Mouse (Mus musculus): Measurements from ENCODE around the gene Mfsd14b.

Gene Mfsd14b

DNA sequence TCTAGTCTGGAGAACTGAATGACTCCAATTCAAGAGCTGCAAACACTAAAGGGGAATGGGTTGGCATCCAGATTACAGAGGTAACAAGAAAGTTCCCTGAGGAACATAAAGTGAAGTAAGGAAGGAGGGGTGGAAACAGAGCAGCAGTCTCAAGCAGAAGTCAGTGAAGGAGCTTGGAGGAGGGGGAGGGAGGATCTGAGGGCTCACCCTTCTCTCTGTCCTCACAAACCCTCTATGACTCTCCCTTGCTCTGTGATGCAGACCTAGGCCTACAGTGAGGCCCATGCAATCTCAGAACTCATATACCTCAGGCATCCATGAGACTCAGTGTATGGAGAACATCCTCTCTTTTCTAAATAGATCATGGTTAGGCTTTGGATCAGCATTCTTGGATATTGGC lies 80.0 kb downstream of the Mfsd14b start, which contains the start of gene Spata31d1c:
Spata31d1c (plus strand) TSS at position 301 of the 400 bp plus-strand sequence.
- H3K27me3 ChIP-seq (ENCODE audit: control insufficient read depth, insufficient read depth, low read length, poor library complexity, severe bottlenecking): no peaks in the 10 kb centered on the region
- DNase-seq (ENCODE audit: low read depth, low spot score): no peak
- H3K36me3 ChIP-seq (ENCODE audit: control insufficient read depth, insufficient read depth, low read length, poor library complexity, severe bottlenecking): no peaks in the 10 kb centered on the region
